Mouse (Mus musculus) urinary bladder, postnatal 14 days (tissue): ENCODE measurements at regions not wholly inside any gene's neighbourhood (a gene's known extent, or its start where the extent isn't known, plus 50 kb on each side); places are given as distances from the start of the nearest gene placed in this dataset.

ENCODE experiments used
- DNase-seq: peaks from one replicate; pipeline ENCODE4 v3.0.0; 2021; ENCODE audit warnings: low spot score

DNA sequence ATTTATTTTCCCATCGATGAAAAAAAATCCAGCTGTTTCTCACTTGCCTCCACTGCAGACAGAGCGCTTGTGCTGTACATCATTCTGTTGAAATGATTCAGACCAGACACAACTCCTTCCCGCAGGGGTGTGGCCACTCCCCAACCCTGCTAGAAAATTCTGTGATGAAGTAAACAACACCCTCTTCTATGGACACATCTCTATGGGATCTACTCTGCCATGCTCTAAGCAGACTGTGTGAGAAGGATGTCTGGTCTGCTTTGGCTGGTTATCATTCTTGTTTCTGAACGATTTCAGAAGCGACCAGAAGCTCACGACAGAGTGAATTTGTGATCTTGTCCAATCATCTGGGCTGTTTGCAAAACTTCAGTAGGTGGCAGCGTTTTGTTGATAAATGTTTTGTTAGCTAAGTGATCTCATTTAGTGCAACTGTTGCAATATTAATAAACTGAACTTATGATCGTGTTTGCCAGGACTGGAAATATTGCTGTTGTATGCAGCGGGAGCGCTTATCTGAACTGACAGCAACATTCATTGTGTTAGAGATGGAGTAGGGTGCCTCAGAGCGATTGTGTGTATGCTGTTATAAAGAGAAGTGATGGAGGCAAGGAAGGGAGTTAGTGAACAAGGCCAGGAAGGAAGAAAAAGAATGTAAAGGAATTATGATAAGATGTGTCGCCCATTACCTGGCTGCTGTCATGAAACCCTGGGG is 605.2 kb upstream of the Nox3 start:
- DNase-seq: no peak

DNA sequence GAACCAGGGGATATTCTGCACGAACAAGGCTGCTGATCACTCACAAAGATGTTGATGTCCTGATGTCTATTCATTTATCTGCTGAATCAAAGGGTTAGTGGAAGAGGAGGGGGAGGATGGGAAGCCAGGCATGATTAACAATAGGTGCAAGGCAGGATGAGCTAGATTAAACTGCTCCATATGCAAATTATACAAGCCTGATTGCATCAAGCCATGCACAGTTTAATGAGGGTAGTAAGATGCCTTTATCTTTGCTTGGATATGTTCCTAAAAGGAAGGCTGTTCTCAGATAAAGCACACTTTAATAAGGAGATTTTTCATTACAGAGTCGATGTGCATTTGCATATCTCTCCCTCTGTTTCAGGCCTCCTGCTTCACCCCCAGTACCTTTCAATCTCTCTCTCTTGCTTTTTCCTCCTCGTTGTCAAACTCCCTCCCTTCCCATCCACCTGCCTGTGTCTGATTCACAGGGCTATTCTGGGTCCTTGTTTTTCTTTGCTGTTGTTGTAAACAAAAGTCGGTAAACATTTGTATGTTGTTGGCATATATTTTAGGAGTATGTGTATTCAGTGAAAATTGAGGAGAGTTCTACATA is 615.8 kb upstream of the Nox3 start:
- DNase-seq: no peak

DNA sequence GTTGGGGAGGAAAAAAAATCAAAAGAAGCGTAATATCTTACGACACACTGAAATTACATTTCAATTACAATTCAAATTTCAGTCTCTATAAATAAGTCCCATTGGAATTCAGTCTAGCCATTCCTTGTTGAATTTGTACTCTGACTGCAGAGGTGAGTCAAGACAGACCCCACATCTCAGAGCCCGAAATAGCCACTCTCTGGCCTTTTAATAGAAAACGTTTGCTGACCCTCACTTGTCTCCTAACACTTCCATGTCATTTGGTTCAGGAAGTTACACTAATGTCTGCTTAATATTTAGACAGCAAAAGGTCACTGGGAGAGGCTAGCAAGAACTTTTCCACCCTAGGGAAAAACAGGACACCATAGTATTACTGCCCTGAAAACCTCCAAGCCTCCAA is 623.1 kb upstream of the Nox3 start:
- no peak for DNase-seq

DNA sequence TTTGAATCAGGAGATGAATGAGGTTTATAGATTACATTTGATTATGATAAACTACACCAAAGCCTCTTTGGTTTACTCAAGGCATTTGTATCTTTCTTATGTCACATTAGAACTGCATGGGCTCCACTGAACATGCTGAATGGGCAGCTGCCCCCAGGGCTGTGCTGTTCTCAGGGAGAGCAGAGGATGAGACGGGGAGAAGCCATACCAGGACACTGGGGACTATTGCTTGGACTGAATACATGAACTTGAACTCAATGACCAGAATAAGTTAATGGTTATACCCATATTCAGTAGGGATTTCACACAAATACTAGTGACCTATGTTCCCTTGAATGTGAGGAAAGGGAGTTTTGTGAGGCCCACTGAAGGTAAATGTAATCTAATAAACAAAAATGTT is 632.7 kb upstream of the Nox3 start:
- no peak for DNase-seq

DNA sequence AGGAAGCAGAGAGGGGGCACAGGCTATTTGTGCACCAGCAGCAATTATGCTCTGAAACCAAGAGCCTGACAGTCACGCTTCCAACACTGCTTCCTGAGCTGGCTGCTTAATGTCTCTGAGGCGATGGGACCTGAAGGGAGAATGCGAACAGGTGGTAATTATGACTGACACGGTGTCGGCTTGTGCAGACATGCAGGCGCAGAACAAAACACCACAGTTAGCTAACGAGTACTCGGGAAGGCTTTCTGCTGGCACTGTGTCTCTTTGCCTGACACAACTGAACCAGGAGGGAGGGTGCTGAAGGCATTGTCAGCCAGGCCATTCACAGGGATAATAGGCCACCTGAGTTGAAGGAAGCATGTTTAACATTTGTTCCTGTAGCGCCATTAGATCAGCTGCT is 635.6 kb upstream of the Nox3 start:
- DNase-seq: no peak

DNA sequence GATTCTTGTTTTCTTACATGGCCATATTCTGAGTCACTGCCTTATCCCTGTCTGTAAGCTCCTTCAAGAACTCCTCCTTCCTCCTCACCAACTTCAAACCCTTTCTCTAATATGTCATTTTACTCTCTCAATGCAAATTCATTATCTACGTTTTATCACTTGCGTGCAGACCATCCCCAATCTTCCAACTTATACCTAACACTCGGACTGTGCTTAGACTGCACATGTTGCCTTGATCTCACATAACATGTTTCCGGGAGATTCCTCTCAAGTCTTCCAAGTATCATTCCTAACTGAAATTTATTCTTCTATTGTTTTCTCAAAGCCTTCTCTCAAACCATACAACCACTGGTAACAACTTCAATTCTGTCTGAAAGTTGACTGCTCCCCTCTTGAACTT is 637.0 kb upstream of the Nox3 start:
- no peak for DNase-seq

DNA sequence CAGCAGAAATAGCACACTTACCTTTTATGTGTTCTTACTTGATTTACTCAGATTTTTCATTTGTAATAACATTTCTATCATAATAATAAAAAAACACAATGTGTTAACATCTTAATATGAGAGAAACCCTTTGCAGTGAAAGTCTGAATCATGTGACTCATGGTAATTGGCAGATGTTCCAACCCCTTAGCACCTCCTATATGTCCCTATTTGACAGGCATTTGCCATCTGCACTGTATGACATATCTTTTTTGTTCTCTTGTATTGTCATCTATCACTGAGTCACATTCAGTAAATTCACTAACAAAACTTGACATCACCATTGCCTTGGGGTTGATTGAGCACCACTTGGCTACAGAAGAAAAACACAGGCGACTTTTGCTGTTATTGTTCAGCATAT is 641.1 kb upstream of the Arid1b start:
- no peak for DNase-seq

DNA sequence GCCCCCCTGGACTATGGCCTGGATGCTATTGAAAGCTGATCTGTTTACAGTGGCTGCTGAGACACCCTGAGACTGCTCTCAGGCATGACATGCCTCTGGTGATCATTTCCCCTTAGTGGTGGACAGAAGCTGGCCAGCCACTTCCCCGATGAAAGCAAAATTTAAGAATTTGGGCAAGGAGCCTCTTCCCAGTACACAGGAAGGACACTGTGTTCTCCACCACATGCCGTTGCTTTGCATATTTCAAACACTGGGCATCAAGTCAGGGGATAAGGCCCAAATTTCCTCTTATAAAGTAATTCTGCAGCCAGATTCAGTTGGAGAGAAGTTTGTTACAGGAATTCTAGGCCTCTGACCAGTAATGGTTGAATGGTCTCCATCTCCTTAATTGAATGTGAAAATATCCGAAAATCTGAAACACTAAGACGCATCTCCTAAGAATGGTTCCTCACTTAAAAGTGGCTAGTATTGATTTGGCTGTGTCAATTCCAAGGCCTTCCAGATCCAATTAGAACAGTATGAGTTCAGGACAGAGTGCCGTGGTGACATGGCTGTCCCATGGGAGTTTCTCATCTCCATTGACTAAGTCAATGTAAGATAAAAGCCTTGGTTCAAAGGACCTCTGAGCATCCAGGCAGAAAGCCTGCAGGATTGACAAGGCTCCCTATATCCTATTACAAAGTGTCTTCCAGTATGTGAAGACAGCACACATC is 638.5 kb upstream of the Arid1b start:
- peak; percentile 4 for DNase-seq

DNA sequence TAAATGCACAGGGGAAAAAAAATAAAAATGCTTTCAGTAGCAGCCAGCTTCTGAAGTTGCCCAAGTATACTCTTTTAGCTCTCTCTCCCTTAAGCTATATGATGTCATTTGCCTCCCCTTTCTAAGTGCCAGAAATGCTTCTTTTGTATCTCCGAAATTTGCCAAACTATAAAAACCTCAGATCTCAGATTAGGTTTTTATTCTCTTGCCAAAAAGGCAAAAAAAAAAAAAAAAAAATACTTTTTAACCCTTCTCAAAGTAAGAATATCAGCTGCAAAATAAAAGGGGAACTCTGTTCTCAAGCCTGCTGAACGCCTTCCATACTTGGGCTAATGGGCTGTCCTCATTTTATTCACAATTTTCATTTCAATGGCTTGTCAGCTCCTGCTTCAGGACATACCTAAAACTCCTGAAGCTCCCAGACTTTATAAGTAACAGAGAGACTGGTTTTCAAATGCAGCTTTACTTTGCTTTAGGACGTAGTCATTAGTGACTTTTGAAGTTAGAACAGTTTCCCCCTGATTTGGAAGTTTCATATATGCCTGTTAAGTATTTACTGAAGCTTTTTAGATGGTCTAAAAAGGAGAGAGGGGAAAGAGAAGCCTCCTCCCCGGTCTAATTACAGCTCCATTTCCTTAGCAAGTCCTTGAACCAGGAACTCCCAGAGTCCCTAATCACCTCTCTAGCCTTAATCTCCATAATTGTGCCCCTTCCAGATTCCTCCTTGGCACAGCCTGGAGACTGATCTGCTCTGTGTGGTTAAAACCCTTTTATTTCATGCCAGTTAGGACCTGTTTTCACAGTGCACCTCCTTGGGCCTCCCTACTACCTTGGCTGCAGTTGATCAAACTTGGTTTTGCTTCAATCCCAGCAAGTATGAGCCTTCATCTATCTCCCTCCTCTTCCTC is 633.5 kb upstream of the Arid1b start:
- no peak for DNase-seq

DNA sequence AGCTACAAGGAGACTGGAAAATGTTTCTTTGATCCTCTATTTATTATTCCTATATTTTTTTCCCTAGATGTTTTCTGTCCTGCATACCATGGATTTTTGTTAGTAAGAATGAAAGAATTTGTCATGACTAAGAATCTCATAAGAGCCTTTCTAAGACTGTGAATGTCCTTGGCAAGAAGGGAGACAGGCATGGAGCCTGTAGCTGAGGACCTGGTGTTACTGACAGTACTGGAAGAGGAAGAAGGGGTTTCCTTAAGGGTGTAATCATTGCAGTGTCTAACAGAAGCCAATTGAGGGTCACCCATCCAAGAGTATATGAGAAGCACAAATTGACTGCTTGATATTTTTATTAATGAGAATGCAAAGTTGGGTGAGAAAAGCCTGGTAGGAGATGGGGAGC is 628.3 kb upstream of the Arid1b start:
- no peak for DNase-seq

DNA sequence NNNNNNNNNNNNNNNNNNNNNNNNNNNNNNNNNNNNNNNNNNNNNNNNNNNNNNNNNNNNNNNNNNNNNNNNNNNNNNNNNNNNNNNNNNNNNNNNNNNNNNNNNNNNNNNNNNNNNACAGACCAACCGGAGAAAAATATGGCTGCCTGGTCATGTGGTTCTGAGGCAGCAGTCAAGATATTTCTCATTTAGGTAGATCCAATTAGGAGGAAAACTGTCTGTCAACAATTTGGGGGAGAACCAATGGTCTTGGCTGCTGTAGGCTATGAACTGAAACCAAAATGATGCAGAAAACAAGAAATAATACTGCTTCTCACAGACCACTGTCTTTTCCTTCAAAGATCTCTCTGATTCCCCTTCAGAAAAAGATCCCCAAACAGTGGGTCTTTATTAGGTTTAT is 613.7 kb upstream of the Arid1b start:
- DNase-seq: no peak

DNA sequence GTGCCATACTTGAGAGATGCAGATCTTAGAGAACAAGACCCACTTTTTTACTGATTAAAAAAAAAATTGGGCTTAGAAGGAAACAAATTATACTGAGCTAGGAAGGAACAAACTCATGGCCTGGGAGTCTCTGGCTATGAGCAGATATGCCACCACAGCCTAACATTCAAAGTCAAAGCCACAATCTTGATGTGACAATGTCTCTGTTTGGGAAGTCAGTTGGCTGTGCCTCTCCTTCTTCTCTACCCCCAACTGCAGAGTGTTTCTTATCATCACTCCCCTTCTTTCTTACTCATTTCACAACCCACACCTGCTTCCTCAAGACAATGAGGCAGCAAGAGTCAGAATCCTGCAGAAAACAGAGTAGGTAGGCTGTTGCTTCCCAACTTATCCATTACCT is 613.3 kb upstream of the Arid1b start:
- DNase-seq: no peak

DNA sequence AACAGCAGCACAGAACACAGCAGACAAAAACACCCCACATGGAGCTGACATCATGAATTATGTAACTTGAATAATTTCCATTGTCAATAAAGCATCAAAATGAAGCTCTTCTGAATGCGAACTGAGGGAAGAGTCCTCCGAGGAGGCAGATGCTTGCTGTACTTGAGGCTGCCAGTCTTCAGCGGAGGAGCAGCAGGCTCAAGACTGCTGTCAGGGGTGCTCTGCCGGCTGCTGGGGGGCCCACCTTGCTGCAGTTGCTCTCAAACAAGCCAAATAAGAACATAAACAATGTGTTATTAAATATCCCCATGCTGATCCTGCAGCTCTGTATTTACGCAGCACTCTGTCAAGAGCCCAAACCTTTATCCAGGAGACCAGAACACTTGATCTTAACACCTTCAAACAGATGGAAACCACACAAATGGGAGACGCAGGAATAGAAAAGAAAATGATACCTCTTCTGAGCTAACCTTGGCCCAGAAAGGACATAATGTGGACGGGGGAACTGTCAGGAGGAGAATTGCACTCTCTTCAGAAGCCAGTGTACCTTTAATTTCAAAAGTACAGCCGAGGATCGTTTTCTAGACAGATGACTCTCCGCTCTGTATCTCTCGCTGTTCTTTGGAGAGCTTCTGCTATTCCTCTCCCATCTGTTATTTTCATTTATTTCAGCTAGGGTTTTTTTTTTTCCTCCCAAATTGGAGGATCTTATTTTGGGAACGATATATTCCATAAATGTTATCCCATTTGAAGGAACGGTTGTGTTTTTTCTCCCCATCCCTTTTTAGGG is 612.0 kb upstream of the Arid1b start:
- no peak for DNase-seq

DNA sequence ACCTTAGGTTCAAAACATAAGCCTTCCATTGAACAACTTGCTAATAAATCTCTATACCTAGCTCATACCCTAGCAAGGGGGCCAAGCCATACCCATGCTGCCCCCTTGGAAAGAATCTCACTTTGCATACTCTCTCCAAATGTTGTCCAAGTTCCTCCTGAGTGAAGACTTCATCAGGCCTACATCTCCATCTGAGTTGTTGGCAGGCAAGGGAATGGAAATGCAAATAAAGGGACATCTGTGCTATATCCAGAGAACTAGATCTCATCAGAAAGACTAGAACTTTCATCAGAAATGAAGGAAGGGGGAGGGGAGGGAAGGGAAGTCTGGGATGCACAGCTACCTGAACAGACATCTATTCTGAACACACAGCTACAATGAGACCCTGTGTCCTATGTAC is 611.4 kb upstream of the Arid1b start:
- no peak for DNase-seq

DNA sequence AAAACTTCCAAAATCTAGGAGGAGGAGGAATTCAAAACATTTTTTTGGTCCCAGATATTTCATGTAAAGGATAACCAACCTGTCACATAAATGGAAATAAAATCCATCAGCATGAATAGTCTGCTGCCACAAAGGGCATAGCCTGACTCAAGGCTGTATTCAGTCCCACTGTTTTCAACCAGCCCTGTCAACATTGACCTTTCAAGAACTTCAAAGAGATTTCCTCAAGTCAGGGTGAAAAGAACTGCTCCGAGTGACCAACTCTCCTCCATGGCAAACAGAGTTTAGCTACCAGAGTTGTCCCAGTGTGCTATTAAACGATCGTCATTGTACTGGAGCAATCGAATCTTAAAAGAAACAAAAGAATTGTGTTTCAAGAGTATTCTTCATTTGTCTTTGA is 606.5 kb upstream of the Arid1b start:
- DNase-seq: no peak

DNA sequence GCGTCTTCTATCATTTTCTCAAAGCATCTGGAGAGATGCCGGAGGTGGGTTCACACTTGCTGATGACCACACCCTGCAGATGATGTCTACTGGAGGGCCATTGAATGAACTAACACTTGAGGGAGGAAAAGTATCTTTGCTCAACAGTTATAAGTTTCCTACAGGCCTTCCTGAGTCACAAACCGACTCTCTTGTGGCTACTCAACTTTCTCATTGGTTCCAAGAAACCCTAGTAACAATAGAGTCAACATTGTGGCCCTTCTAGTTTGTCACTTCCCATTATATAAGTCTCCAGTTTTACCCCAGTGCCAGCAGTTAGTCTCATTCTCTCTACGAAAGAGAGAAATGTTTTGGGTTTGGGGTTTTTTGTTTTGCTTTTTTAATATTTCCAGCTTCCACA is 604.1 kb upstream of the Arid1b start:
- no peak for DNase-seq

DNA sequence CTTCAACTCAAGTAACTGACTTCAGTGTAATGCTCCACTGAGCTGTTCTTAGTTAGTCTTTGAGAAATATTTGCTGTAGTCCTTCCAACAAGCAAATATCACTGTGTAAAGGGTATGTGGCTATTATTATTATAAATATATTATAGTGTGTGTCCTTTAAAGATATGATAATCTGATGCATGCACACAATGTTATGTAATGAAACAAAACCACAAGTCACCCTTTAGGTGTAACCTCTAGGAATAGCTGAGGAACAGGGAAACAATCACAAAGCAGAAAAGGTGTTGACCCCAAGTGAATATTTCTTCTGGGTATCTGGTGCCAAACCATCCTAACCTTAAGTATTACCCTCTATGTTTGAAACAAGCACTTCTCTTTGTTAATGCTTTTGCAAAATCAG is 603.6 kb upstream of the Arid1b start:
- no peak for DNase-seq

DNA sequence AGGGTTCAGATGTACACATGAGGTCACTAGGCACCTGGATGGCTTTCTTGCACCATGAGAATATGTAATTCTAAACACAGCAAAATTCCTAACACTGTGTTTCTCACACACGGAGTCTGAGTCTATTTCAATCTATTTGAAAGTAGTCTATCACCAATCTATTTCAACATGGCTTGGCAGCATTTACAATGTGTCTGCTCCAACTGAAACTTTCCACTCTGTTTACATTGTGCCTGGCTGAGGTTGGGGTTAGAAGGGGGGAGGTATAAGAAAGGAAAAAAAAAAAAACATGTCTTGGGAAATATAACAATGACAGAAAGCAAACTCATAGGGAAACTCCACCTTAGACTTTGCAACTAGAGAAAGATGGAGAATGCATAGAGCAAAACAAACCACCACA is 602.9 kb upstream of the Arid1b start:
- no peak for DNase-seq

DNA sequence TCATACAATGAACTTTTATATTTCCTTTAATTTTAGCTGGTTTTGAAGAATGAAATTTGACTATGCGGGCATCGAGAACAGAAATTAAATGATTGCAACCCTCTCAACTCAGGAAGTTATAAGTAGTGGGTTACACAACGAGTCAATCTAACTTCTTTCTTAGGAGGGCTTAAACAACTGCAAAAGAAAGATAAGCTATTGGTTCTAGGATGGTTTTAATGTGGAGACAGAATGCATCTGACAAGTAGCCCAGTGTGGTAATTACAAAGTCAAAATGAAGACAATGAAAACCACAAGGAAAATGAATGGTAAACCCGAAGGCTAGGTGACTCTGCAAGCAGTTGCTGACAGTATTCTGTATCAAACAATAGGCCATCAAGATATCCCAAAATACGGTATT is 598.0 kb upstream of the Arid1b start:
- no peak for DNase-seq

DNA sequence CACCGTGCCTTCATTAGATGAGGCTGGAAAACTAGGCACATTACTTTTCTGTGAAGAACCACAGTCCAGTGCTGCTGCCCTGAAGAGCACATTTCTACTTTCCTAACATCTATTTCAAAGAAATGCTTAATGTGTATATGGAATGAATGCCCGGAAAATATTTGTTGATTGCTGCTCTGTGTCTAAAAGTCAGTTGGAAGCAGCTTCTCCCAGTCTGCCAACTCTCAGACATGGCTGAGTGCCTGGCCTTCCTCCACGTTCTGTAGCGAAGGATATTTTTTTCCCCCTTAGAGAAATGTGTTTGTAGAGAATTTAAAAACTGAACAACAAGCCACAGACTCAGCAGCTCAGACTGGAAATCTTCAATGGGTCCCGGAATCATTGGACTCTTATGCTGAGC is 576.4 kb upstream of the Arid1b start:
- peak; percentile 7 for DNase-seq

DNA sequence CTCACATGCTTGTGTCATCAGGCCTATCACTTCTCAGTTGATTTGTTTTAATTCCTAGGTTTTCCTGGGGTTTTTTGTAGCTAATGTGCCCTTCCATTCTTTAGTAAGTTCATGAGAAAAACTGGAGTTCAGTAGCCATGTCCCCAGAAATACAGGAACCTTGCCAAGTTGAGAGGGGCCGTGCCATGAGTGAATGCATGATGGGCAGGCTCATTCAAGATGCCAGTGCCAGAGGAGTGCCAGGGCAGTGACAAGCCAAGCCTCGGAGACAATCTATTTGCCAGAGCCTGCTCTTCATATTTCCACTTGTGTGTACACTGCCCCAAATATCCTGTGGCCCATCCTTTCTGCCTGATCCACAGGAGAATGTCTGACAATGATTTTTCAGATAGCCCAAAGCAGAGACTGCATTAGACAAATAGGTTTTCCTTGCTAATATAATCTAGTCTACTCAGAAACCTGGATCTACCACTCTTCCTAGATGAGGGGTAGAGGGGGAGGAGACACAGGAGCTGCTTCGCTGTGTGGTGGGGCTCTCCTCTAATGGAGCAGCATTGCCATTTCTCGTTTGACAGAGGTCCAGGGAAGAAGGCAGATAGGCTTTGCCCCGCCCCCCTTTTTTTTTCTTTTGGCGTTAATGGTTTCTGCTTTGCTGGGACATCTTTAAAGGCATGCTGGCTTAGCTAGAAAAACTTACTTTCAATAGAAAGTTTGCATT is 569.5 kb upstream of the Arid1b start:
- DNase-seq: no peak
